Mouse (Mus musculus): ENCODE data around the gene Selenon. TPM values are rescaled to one million over a fixed set of nuclear protein-coding genes. Genes with fewer than 3 reads are reported as not detected.

The Selenon gene
- polyA plus RNA-seq, 1 experiment from 2014 or later = 43.6 TPM

DNA sequence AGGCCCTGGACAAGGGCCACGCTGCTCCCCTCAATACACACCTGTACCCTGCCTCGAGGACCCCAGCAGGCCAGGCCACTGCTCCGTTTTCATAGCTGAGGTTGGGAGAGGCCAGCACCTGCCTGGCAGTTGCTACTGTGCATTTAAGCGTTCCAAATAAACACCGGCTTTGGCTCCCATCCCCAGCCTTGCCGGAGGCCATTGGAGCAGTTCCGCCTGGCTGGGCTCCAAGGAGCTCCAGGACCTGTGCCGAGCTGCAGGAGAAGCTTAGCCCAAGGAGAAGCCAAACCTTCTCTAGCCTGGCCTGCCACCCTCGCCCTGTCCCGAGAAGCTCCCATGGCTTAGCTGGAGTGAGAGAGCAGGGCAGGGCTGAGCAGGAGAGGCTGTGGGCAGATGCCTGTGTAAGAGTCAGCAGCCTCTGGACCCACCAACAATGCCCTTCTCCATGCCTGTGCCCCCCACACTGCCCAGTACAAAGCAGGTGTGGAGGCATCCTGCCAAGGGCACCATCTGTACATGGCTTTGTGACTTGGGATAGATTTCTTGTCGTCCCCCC lies 39.6 kb upstream of the Selenon start:
- Histone ChIP-seq H3K27me3 (ENCODE audit: control insufficient read depth, insufficient read depth, low read length) (no peaks in the 10 kb centered on the region), H3K4me2 (ENCODE audit: low read length) (no peak overlapping the region), H3K4me3 (ENCODE audit: control insufficient read depth in 1 of 2, insufficient read depth in 1 of 2, low read depth in 1 of 2, low read length in 2 of 2) (no peak overlapping the region), H3K36me3 (ENCODE audit: control insufficient read depth, insufficient read depth, low read length) (no peaks in the 10 kb centered on the region), H3K4me1 (ENCODE audit: control insufficient read depth in 2 of 2, insufficient read depth in 2 of 2, low read length in 2 of 2) (peaks cover 10 to 23% of the 10 kb centered on the region in 2 experiments), H3K9ac (ENCODE audit: low read length) (no peak overlapping the region; the same call in 1 of the 2 replicates), H3K27ac (replicated peaks in 1 of 2; ENCODE audit: control insufficient read depth in 1 of 2, insufficient read depth in 1 of 2, low read depth in 2 of 2, low read length in 2 of 2) (peak overlapping the region in 1 of 2 experiments; percentile 60; a peak in 2 of 4 replicates), H3K9me3 (ENCODE audit: control insufficient read depth, low read length) (no peaks in the 10 kb centered on the region)
- 51% methylated on average over 11 of the region's 11 CpGs for WGBS
- ATAC-seq (ENCODE audit: insufficient number of reproducible peaks, insufficient read depth, low FRiP score, low read depth) = peak; percentile 22; the same call in 1 of the 2 replicates

DNA sequence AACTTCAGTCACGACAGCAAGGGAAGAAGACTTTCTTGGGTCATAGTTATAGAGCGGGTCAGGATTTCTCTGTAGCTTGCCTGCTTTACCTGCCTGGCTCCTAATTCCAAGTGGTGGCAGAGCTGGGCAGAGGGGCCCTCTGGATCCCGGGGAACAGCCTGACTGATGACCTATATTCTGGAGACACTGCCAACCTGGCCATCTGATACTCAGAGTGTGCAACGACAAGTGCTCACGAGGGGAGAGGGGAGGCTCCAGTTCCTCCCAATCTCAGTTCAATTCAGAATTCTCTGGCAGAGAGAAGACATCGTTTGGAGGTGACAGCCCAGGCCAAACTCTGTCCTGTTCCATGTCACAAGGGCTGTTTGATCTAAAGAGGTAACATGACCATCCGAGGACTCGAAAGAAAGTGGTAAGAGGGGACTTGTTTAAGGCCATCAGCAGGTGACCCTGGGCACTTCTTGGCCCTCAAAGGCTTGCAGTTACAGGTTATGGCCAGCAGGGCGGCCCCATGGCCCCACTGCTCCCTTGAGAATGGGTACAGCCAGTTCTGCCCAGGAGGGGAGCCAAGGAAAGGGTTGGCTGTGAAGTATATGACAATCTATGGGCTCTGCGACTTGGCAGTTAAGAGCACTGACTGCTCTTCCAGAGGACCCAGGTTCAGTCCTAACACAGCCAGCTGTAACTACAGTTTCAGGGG lies 38.4 kb upstream of the Selenon start:
- ATAC-seq (ENCODE audit: insufficient number of reproducible peaks, insufficient read depth, low FRiP score, low read depth) = no peak
- Histone ChIP-seq H3K4me2 (ENCODE audit: low read length) (no peak overlapping the region), H3K27ac (replicated peaks in 1 of 2; ENCODE audit: control insufficient read depth in 1 of 2, insufficient read depth in 1 of 2, low read depth in 2 of 2, low read length in 2 of 2) (no peak overlapping the region), H3K9me3 (ENCODE audit: control insufficient read depth, low read length) (no peaks in the 10 kb centered on the region), H3K4me1 (ENCODE audit: control insufficient read depth in 2 of 2, insufficient read depth in 2 of 2, low read length in 2 of 2) (peaks cover 11 to 20% of the 10 kb centered on the region in 2 experiments), H3K36me3 (ENCODE audit: control insufficient read depth, insufficient read depth, low read length) (no peaks in the 10 kb centered on the region), H3K27me3 (ENCODE audit: control insufficient read depth, insufficient read depth, low read length) (no peaks in the 10 kb centered on the region), H3K4me3 (ENCODE audit: control insufficient read depth in 1 of 2, insufficient read depth in 1 of 2, low read depth in 1 of 2, low read length in 2 of 2) (no peak overlapping the region), H3K9ac (ENCODE audit: low read length) (no peak overlapping the region)
- WGBS = 73% methylated on average over 10 of the region's 10 CpGs

DNA sequence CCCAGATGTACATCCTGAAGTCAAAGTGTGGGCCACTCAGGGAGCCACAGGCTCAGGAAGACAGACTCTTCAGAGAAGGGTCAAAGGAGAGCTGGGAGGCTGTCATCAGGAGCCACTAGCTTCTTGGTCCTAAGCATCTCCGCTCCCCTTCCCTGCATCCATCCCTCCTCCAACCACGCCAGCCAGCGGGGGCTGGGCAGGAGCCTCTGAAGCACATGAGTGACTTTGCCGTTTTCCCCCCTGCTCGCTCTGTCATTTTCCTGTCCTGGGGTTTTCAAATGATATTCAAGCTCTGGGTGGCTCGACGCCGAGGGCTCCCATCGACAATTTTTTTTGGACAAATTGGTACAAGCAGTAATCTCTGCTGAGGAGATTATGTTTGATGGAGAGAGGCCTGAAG lies 37.8 kb upstream of the Selenon start:
- Histone ChIP-seq H3K4me1 (ENCODE audit: control insufficient read depth in 2 of 2, insufficient read depth in 2 of 2, low read length in 2 of 2) (peaks cover 11 to 20% of the 10 kb centered on the region in 2 experiments), H3K9ac (ENCODE audit: low read length) (no peak overlapping the region), H3K9me3 (ENCODE audit: control insufficient read depth, low read length) (no peaks in the 10 kb centered on the region), H3K4me2 (ENCODE audit: low read length) (no peak overlapping the region), H3K27me3 (ENCODE audit: control insufficient read depth, insufficient read depth, low read length) (no peaks in the 10 kb centered on the region), H3K4me3 (ENCODE audit: control insufficient read depth in 1 of 2, insufficient read depth in 1 of 2, low read depth in 1 of 2, low read length in 2 of 2) (no peak overlapping the region), H3K36me3 (ENCODE audit: control insufficient read depth, insufficient read depth, low read length) (no peaks in the 10 kb centered on the region), H3K27ac (replicated peaks in 1 of 2; ENCODE audit: control insufficient read depth in 1 of 2, insufficient read depth in 1 of 2, low read depth in 2 of 2, low read length in 2 of 2) (no peak overlapping the region)
- no peak for ATAC-seq (ENCODE audit: insufficient number of reproducible peaks, insufficient read depth, low FRiP score, low read depth)
- 81% methylated on average over 9 of the region's 9 CpGs for WGBS

DNA sequence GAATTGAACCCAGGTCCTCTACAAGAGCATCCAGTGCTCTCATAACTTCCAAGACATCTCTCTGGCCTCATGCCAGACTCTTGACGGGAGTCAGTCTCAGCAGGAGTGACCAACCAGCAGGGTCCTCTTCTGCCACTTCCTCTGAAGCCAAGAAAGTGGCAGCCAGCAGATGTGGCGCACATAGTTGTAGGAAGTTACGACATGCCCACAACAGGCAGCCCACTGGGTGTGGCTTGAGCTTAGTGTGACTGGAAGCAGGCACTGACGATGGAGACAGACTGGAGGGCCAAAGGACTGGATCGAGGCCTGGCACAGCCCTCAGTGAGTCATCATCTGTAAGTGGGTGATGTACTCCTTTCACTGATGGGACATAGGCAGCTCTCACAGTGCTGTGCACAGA lies 37.0 kb upstream of the Selenon start:
- H3K4me3 ChIP-seq (ENCODE audit: control insufficient read depth in 1 of 2, insufficient read depth in 1 of 2, low read depth in 1 of 2, low read length in 2 of 2) = no peak overlapping the region
- ATAC-seq (ENCODE audit: insufficient number of reproducible peaks, insufficient read depth, low FRiP score, low read depth) = no peak
- H3K27ac ChIP-seq (replicated peaks in 1 of 2; ENCODE audit: control insufficient read depth in 1 of 2, insufficient read depth in 1 of 2, low read depth in 2 of 2, low read length in 2 of 2) = no peak overlapping the region
- no peak overlapping the region for H3K4me2 ChIP-seq (ENCODE audit: low read length)
- H3K9ac ChIP-seq (ENCODE audit: low read length) = no peak overlapping the region
- no peaks in the 10 kb centered on the region for H3K36me3 ChIP-seq (ENCODE audit: control insufficient read depth, insufficient read depth, low read length)
- H3K9me3 ChIP-seq (ENCODE audit: control insufficient read depth, low read length) = no peaks in the 10 kb centered on the region
- peaks cover 11 to 20% of the 10 kb centered on the region in 2 experiments for H3K4me1 ChIP-seq (ENCODE audit: control insufficient read depth in 2 of 2, insufficient read depth in 2 of 2, low read length in 2 of 2)
- H3K27me3 ChIP-seq (ENCODE audit: control insufficient read depth, insufficient read depth, low read length) = no peaks in the 10 kb centered on the region
- 84% methylated on average over 5 of the region's 5 CpGs for WGBS

DNA sequence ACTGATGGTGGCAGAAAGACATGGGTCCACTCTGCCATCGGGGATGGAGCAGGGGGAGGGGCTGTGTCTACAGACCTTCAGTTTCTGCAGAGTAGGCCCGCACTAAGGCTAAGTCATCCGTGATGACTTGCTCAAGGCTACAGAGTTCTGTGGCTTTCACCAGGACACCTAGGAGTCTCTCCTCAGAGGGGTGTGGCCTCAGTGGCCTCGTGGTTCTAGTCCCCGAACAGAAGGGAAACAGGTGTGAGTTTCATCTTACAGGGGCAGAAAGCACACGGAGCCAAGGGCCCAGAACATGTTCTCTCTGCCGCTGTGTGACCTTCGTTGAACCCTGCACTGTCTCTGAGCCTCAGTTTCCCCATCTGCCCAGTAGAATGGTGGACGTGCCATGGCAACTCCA lies 36.3 kb upstream of the Selenon start:
- H3K27me3 ChIP-seq (ENCODE audit: control insufficient read depth, insufficient read depth, low read length) = no peaks in the 10 kb centered on the region
- no peak overlapping the region for H3K4me2 ChIP-seq (ENCODE audit: low read length)
- no peak overlapping the region for H3K4me3 ChIP-seq (ENCODE audit: control insufficient read depth in 1 of 2, insufficient read depth in 1 of 2, low read depth in 1 of 2, low read length in 2 of 2)
- H3K27ac ChIP-seq (replicated peaks in 1 of 2; ENCODE audit: control insufficient read depth in 1 of 2, insufficient read depth in 1 of 2, low read depth in 2 of 2, low read length in 2 of 2) = no peak overlapping the region
- no peaks in the 10 kb centered on the region for H3K9me3 ChIP-seq (ENCODE audit: control insufficient read depth, low read length)
- WGBS = 89% methylated on average over 9 of the region's 9 CpGs
- peaks cover 12 to 24% of the 10 kb centered on the region in 2 experiments for H3K4me1 ChIP-seq (ENCODE audit: control insufficient read depth in 2 of 2, insufficient read depth in 2 of 2, low read length in 2 of 2)
- ATAC-seq (ENCODE audit: insufficient number of reproducible peaks, insufficient read depth, low FRiP score, low read depth) = no peak
- no peak overlapping the region for H3K9ac ChIP-seq (ENCODE audit: low read length)
- no peaks in the 10 kb centered on the region for H3K36me3 ChIP-seq (ENCODE audit: control insufficient read depth, insufficient read depth, low read length)

DNA sequence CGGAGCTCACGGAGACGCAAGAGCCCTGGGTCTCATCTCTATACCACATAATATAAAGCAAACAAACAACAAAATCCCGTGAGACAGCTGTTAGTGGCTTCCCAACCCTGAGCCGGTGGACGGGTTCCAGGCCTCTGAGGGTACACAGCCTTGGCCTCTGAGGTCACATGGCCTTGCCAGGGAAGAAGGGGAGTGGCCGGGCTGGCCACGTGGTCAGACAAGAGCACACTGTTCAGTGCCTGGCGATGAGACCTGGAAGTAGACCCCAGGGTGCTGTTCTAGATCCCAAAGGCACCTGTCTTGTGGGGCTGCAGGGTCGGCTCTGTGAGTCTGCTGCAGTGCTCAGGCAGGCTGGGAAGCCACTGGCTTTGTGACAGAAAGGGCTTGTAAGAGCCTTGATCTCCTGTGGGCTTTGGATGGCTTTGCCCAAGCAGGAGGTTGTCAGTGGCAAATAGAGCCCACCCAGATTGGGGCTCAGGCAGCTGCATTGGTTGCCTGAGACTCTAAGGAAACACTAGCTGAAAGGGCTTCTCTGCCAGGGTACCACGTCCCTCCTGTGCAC lies 35.8 kb upstream of the Selenon start:
- Histone ChIP-seq H3K4me2 (ENCODE audit: low read length) (no peak overlapping the region), H3K36me3 (ENCODE audit: control insufficient read depth, insufficient read depth, low read length) (no peaks in the 10 kb centered on the region), H3K27ac (replicated peaks in 1 of 2; ENCODE audit: control insufficient read depth in 1 of 2, insufficient read depth in 1 of 2, low read depth in 2 of 2, low read length in 2 of 2) (no peak overlapping the region), H3K9me3 (ENCODE audit: control insufficient read depth, low read length) (no peaks in the 10 kb centered on the region), H3K9ac (ENCODE audit: low read length) (no peak overlapping the region), H3K27me3 (ENCODE audit: control insufficient read depth, insufficient read depth, low read length) (no peaks in the 10 kb centered on the region), H3K4me1 (ENCODE audit: control insufficient read depth in 2 of 2, insufficient read depth in 2 of 2, low read length in 2 of 2) (peaks cover 14 to 27% of the 10 kb centered on the region in 2 experiments), H3K4me3 (ENCODE audit: control insufficient read depth in 1 of 2, insufficient read depth in 1 of 2, low read depth in 1 of 2, low read length in 2 of 2) (no peak overlapping the region)
- 63% methylated on average over 11 of the region's 11 CpGs for WGBS
- ATAC-seq (ENCODE audit: insufficient number of reproducible peaks, insufficient read depth, low FRiP score, low read depth) = no peak

DNA sequence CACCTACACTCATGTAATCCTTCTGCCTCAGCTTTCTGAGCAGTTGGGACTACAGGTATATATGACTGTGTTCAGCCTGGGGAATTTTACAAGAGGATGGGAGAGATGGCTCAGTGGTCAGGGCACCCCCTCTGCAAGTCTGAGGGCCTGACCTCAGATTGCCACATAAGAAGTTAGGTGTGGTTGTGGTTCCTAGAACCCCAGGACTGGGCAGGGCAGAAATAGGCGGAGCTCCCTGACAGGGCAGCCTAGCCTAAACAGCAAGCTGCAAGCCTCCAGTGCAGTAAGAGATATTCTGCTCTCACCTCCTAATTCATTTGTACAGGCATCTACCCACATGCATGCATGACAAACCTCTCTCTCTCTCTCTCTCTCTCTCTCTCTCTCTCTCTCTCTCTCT lies 34.7 kb upstream of the Selenon start:
- H3K27me3 ChIP-seq (ENCODE audit: control insufficient read depth, insufficient read depth, low read length) = no peaks in the 10 kb centered on the region
- 93% methylated on average over 1 of the region's 1 CpGs for WGBS
- peaks cover 12 to 20% of the 10 kb centered on the region in 2 experiments for H3K4me1 ChIP-seq (ENCODE audit: control insufficient read depth in 2 of 2, insufficient read depth in 2 of 2, low read length in 2 of 2)
- H3K36me3 ChIP-seq (ENCODE audit: control insufficient read depth, insufficient read depth, low read length) = no peaks in the 10 kb centered on the region
- no peak overlapping the region for H3K9ac ChIP-seq (ENCODE audit: low read length)
- ATAC-seq (ENCODE audit: insufficient number of reproducible peaks, insufficient read depth, low FRiP score, low read depth) = no peak
- no peak overlapping the region for H3K27ac ChIP-seq (replicated peaks in 1 of 2; ENCODE audit: control insufficient read depth in 1 of 2, insufficient read depth in 1 of 2, low read depth in 2 of 2, low read length in 2 of 2)
- no peak overlapping the region for H3K4me3 ChIP-seq (ENCODE audit: control insufficient read depth in 1 of 2, insufficient read depth in 1 of 2, low read depth in 1 of 2, low read length in 2 of 2)
- H3K9me3 ChIP-seq (ENCODE audit: control insufficient read depth, low read length) = no peaks in the 10 kb centered on the region
- H3K4me2 ChIP-seq (ENCODE audit: low read length) = no peak overlapping the region

Measured in heart, embryonic 14.5 days (tissue).